Mouse (Mus musculus): ENCODE results near the gene Cdh10.

DNA sequence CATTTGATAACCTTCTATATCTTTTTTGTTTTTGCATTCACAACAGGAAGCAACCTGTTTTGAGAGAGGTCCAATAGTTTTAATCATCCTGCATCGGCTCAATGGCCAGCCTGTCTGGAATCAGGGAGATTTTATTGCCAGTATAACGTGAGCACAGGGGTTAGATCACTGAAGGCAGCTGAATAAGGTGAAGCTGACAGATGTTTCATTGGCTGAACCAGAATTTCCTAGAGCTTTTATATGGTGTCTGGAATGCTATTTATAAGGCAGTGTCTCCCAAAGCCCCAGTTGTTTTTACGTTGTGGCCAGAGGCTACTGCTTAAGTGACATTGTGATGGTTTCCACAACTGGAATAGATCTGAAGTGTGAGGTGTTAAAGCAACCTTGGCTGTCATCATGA, 214.2 kb downstream of the Cdh10 start:
- TF ChIP-seq CTCF (IDR thresholded peaks at IDR 0.05; ENCODE audit: extremely low read depth, insufficient read depth, insufficient read length, insufficient replicate concordance) (no peak), POLR2A (IDR thresholded peaks at IDR 0.05; ENCODE audit: low read depth, low read length) (no peak)
